Mouse (Mus musculus) kidney, embryonic 16.5 days (tissue): Measurements from ENCODE around the gene Odc1. TPM values are rescaled to one million over a fixed set of nuclear protein-coding genes. Genes with fewer than 3 reads are reported as not detected.
A peak's percentile ranks its signal among the peaks of the same experiment; 100 is the strongest.

Source experiments
- ATAC-seq: fragments of 200-750 bp; cut with Nextera tagmentation; 2 replicates; pipeline ENCODE4 v1.8.0; 2017; ENCODE audit warnings: moderate TSS enrichment; ENCODE audit not compliant: low FRiP score, low TSS enrichment
- H3K27ac ChIP-seq: fragments of 300-500 bp; sonication (generic); 2 replicates; pipeline ENCODE4 v1.5.1; 2014; ENCODE audit warnings: low read length
- H3K27me3 ChIP-seq: fragments of 300-500 bp; sonication (generic); 2 replicates; pipeline ENCODE4 v1.6.1; 2014; ENCODE audit warnings: low read length, control low read depth, mixed read lengths; ENCODE audit not compliant: insufficient read depth
- H3K36me3 ChIP-seq: fragments of 300-500 bp; sonication (generic); 2 replicates; pipeline ENCODE4 v1.6.1; 2014; ENCODE audit warnings: low read length, control low read depth, mixed read lengths; ENCODE audit not compliant: insufficient read depth
- H3K4me1 ChIP-seq: fragments of 300-500 bp; sonication (generic); 2 replicates; pipeline ENCODE4 v1.6.1; 2014; ENCODE audit warnings: low read length, control low read depth, mixed read lengths; ENCODE audit not compliant: insufficient read depth
- H3K4me2 ChIP-seq: fragments of 300-500 bp; sonication (generic); replicated peaks from 2 replicates; pipeline ENCODE4 v1.6.1; 2014; ENCODE audit warnings: low read depth, low read length
- H3K4me3 ChIP-seq: fragments of 300-500 bp; sonication (generic); 2 replicates; pipeline ENCODE4 v1.5.1; 2014; ENCODE audit warnings: mild to moderate bottlenecking, low read length
- H3K9ac ChIP-seq: fragments of 300-500 bp; sonication (generic); replicated peaks from 2 replicates; pipeline ENCODE4 v1.6.1; 2014; ENCODE audit warnings: low read length
- H3K9me3 ChIP-seq: fragments of 300-500 bp; sonication (generic); 2 replicates; pipeline ENCODE4 v1.6.1; 2016; ENCODE audit warnings: low read length, control low read depth
- WGBS: fragments of 180-500 bp; shearing (Covaris S2); extraction: QIAGEN DNeasy Blood & Tissue Kit; methylation state at CpG from one replicate; pipeline ENCODE4 v1.1.7; 2014; 5-methylcytosine and 5-hydroxymethylcytosine counted together
- polyA plus RNA-seq: library from polyadenylated mRNA; unstranded; fragments of >200 nt; fragmentation: Nextera tagmentation; extraction: Ambion mirVana; gene quantifications from 2 replicates; pipeline ENCODE4 v1.2.1, GENCODE M21; 2015

Gene Odc1
- polyA plus RNA-seq, 1 experiment from 2014 or later: 217 TPM

DNA sequence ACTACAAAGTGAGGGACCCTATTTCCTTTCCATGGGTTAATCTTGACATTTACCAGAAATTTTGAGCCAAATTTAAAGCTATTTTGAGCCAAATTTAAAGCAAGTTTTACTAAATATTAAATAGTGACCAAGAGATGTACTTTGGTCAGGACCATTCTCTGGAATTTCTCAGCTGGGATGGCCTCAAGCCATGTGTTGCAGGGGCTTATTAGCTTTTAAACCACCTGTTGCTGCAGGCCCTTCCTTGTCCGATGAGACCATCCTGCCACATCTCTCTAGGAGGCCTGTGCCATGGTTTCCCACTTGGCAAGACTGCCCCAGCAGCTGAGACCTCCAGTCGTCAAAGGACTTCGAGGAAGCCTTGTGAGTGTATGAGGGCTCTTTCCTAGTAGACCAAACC is 15.4 kb upstream of the Odc1 start:
- Histone ChIP-seq H3K4me2 (no peak overlapping the region), H3K9me3 (no peaks in the 10 kb centered on the region), H3K9ac (no peak overlapping the region), H3K4me3 (no peak overlapping the region), H3K36me3 (no peaks in the 10 kb centered on the region), H3K27me3 (no peaks in the 10 kb centered on the region), H3K4me1 (no peaks in the 10 kb centered on the region), H3K27ac (no peak overlapping the region)
- WGBS: 85% methylated on average over 3 of the region's 3 CpGs
- ATAC-seq: no peak

DNA sequence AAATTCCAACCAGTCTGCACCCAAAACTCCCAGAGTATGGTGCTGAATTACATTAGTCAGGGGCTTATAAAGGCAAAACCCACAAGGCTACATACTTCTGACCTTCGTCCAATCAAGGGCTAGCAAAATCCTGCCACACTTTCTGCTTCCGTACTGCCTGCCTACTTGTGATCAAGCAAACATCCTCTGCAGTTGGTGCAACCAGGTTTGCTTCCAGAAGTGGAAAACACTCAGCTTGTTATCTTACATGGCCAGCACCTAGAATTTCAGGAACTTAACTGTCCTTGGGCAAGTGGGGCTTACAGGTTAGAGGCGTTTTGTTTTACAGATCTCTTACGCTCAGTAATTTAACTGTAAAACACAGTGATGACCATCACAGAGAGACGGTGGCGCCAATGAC is 14.9 kb upstream of the Odc1 start:
- 76% methylated on average over 6 of the region's 6 CpGs for WGBS
- no peaks in the 10 kb centered on the region for H3K9me3 ChIP-seq
- H3K4me3 ChIP-seq: no peak overlapping the region

DNA sequence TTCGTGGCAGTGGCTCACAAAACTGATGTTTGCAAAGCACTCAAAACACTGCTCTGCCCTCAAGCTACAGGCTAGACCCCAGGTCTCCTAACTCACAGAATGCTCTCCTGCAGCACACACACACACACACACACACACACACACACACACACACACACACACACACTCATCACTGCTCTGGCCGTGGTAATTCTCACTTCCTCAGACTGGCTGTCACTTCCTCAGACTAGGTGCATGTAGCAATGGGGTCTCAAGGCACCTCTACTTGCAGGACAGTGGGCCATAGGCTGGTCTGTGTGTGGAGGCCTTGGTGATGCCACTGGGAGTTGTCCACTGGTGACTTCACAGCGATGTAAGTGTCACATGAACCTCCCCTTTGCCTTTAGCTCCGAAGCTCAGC is 13.8 kb upstream of the Odc1 start:
- Histone ChIP-seq H3K36me3 (no peaks in the 10 kb centered on the region), H3K27me3 (no peaks in the 10 kb centered on the region), H3K4me2 (no peak overlapping the region), H3K4me3 (no peak overlapping the region), H3K9me3 (no peaks in the 10 kb centered on the region), H3K9ac (no peak overlapping the region), H3K4me1 (no peaks in the 10 kb centered on the region), H3K27ac (no peak overlapping the region)
- no peak for ATAC-seq
- 77% methylated on average over 4 of the region's 4 CpGs for WGBS

More for the DNA sequence above, 14.9 kb upstream of the Odc1 start:
- ATAC-seq: no peak
- Histone ChIP-seq H3K36me3 (no peaks in the 10 kb centered on the region), H3K27ac (no peak overlapping the region), H3K9ac (no peak overlapping the region), H3K4me2 (no peak overlapping the region), H3K27me3 (no peaks in the 10 kb centered on the region), H3K4me1 (no peaks in the 10 kb centered on the region)

DNA sequence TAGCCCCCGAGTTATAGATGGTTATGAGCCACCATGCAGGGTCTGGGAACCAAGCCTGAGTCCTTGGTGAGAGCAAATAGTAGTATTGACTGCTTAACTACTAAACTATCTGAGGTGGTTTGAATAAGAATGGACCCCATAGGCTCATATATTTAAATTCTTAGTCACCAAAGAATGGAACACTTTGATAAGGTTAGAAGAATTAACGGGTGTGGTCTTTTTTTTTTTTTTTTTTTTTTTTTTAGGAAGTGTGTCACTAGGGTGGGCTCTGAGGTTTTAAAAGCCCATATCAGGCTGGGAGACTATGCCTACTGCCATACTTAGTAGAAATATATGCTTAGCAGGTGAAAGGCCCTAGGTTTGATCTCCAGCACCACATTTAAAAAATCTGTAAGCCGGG is 8.4 kb upstream of the Odc1 start:
- Histone ChIP-seq H3K4me3 (no peak overlapping the region), H3K4me2 (no peak overlapping the region), H3K27me3 (no peaks in the 10 kb centered on the region), H3K36me3 (no peaks in the 10 kb centered on the region), H3K4me1 (no peaks in the 10 kb centered on the region), H3K27ac (no peak overlapping the region), H3K9ac (no peak overlapping the region), H3K9me3 (no peaks in the 10 kb centered on the region)
- no peak for ATAC-seq
- WGBS: 91% methylated on average over 3 of the region's 3 CpGs

DNA sequence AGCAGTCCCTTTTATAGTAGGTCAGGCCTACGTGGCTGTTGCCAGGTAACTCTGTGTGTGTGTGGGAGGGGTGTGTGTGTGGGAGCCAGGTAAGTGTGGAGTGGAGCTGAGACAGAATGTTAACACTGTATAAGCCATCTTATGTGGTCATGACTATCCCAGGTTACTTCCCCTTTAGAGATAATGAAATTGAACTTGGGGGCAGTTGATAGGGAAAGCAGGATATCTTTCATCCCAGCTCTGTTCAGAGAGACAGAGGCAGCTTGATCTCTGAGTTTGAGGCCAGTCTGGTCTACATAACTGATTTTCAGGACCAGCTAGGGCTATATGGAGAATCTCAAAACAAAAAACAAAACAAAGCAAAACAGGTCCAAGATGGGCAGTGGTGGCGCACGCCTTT is 7.4 kb upstream of the Odc1 start:
- H3K4me2 ChIP-seq: no peak overlapping the region
- H3K9ac ChIP-seq: no peak overlapping the region
- H3K4me3 ChIP-seq: no peak overlapping the region
- WGBS: 80% methylated on average over 3 of the region's 3 CpGs
- H3K36me3 ChIP-seq: no peaks in the 10 kb centered on the region
- H3K4me1 ChIP-seq: no peaks in the 10 kb centered on the region
- no peaks in the 10 kb centered on the region for H3K27me3 ChIP-seq
- H3K9me3 ChIP-seq: no peaks in the 10 kb centered on the region
- no peak overlapping the region for H3K27ac ChIP-seq
- ATAC-seq: no peak

DNA sequence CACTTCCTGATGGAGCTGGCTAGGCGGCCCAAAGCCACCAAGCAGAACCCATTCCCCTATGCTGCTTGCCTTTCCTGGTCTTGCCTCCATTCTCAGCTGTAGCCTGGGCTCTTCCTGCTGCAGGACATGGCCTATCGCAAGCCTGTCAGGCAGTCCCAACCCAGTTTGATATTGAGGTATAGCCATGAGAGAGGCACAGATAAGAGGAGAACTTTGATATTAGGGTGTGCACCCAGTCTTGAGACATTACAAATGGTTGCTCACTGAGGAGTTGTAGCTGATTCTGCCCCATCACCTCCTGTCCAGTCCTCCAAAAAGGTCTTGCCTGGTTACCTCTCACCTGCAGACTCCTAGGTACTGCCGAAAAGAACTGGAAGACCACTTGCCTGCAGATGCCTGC is 6.5 kb upstream of the Odc1 start:
- Histone ChIP-seq H3K4me2 (no peak overlapping the region), H3K4me1 (no peaks in the 10 kb centered on the region), H3K27ac (no peak overlapping the region), H3K9ac (no peak overlapping the region), H3K4me3 (no peak overlapping the region), H3K27me3 (no peaks in the 10 kb centered on the region), H3K36me3 (no peaks in the 10 kb centered on the region), H3K9me3 (no peaks in the 10 kb centered on the region)
- ATAC-seq: no peak
- 83% methylated on average over 3 of the region's 3 CpGs for WGBS

DNA sequence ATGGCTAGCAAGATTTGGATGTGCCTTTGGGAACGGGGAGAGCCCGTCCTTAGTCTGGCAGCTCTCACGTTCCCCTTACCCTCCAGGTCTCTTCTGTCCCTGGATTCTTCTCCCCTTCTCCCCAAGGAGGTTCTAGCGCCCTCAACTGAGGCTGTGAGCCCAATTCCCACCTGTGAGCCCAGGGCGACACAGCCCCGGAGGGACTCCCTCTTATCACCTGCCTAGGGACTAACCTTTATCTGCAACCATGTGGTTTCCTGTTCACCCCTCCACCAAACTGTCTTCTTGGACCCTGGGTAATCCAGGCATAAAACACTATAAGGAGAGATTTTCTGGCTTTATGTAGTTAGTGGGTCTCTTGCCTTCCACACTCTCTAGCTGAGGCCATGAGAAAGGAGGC is 5.6 kb upstream of the Odc1 start:
- no peak for ATAC-seq
- no peaks in the 10 kb centered on the region for H3K36me3 ChIP-seq
- no peak overlapping the region for H3K9ac ChIP-seq
- no peaks in the 10 kb centered on the region for H3K27me3 ChIP-seq
- H3K9me3 ChIP-seq: no peaks in the 10 kb centered on the region
- H3K4me1 ChIP-seq: peaks cover 3% of the 10 kb centered on the region
- H3K4me3 ChIP-seq: no peak overlapping the region
- no peak overlapping the region for H3K27ac ChIP-seq
- no peak overlapping the region for H3K4me2 ChIP-seq
- WGBS: 70% methylated on average over 6 of the region's 6 CpGs

DNA sequence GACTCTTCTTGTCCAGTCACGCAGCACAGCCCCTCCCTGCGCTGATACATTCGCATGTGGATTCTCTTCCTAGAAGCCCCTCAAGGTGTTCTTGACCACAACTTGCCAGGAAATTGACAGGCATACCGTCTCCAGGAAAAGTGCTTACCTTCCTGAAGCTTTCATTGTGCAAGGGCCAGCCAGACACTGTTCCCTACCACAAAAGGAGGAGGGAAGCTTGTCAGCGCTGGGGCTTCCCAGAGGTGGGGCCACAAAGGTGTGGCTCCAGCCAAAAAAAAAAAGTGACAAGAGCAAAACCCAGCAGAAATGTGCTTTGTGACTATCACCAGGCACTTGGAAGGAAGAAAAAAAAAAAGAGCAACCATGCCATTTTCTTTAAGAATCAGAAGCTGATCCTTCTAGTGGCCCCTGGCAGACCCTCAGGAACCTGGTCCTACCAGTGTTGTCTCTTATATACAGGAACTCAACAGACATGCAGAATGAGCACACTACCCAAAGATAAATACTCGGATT is 4.5 kb upstream of the Odc1 start:
- H3K4me3 ChIP-seq: no peak overlapping the region
- no peaks in the 10 kb centered on the region for H3K9me3 ChIP-seq
- no peak overlapping the region for H3K27ac ChIP-seq
- no peaks in the 10 kb centered on the region for H3K27me3 ChIP-seq
- H3K4me1 ChIP-seq: peaks cover 4% of the 10 kb centered on the region
- ATAC-seq: no peak
- no peaks in the 10 kb centered on the region for H3K36me3 ChIP-seq
- H3K9ac ChIP-seq: no peak overlapping the region
- WGBS: 77% methylated on average over 6 of the region's 6 CpGs
- no peak overlapping the region for H3K4me2 ChIP-seq

DNA sequence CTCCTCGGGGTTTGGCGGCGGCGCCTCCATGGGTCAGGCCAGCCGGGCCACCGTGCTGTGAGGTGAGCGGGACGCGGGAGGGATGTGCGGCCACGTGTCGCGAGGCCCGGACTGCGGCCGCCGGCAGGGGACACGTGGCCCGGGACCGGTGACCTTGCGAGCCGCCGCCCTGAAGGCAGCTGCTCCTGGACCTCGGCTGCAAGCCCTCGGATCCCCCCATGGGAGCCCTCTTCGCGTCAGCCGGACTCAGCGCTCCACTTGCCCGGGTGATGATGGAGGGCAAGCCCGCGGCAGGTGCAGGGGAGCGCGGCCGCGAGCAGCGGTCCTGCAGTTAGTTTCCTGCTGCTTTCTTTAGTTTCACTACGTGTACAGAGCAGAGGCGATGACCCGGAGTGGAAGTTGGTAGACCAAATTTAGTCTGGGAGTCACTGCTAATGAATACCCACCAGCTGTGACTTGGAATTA is 545 bp downstream of the Odc1 start:
- peak; percentile 65 for ATAC-seq
- Histone ChIP-seq H3K4me3 (peak overlapping the region; percentile 94), H3K36me3 (peaks cover 31% of the 10 kb centered on the region), H3K9ac (peak overlapping the region; percentile 91), H3K4me2 (peak overlapping the region; percentile 81), H3K27me3 (no peaks in the 10 kb centered on the region), H3K9me3 (no peaks in the 10 kb centered on the region), H3K4me1 (peaks cover 13% of the 10 kb centered on the region), H3K27ac (peak overlapping the region; percentile 92)
- 0% methylated on average over 38 of the region's 40 CpGs for WGBS

DNA sequence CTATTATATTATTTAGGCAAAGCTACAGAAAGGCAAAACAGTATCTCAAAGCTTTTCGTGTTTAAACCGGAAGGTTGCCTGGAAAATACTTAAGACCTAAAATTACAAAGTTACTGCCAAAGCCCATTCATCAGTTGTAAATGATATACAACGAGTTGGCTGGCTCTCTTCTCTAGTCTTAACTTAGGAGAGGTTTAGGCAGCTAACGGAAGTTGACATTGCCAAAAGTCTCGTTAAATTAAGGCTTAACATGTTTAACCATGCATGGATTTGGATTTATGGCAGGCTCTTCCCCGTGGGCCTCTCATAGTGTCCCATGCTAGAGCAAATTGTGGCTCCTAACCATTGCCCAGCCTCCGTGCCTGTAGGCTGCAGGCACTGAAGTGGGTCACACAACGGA is 1.3 kb downstream of the Odc1 start:
- Histone ChIP-seq H3K9ac (peak overlapping the region; percentile 66), H3K27ac (no peak overlapping the region)
- WGBS: 1% methylated on average over 8 of the region's 8 CpGs

More for the DNA sequence above, 1.3 kb downstream of the Odc1 start:
- no peaks in the 10 kb centered on the region for H3K27me3 ChIP-seq
- peak overlapping the region; percentile 94 for H3K4me3 ChIP-seq
- peaks cover 13% of the 10 kb centered on the region for H3K4me1 ChIP-seq
- no peaks in the 10 kb centered on the region for H3K9me3 ChIP-seq
- peaks cover 31% of the 10 kb centered on the region for H3K36me3 ChIP-seq
- ATAC-seq: no peak
- H3K4me2 ChIP-seq: peak overlapping the region; percentile 81
